Mouse (Mus musculus) midbrain, embryonic 14.5 days (tissue): ENCODE results near the gene Mrps31. TPM values are rescaled to one million over a fixed set of nuclear protein-coding genes. Genes with fewer than 3 reads are reported as not detected.
A peak's percentile ranks its signal among the peaks of the same experiment; 100 is the strongest.

ENCODE experiments used
- ATAC-seq: fragments of 200-750 bp; cut with Nextera tagmentation; 2 replicates; pipeline ENCODE4 v1.8.0; 2017; ENCODE audit warnings: moderate number of reproducible peaks, moderate library complexity; ENCODE audit not compliant: low FRiP score, low TSS enrichment
- DNase-seq: peaks from one replicate; pipeline ENCODE4 v3.0.0-alpha.2; 2015
- H3K27ac ChIP-seq: fragments of 300-500 bp; sonication (generic); replicated peaks from 2 replicates; pipeline ENCODE4 v1.5.1; 2014; ENCODE audit warnings: mild to moderate bottlenecking, low read depth, low read length, moderate library complexity
- H3K27me3 ChIP-seq: fragments of 300-500 bp; sonication (generic); 2 replicates; pipeline ENCODE4 v1.6.1; 2014; ENCODE audit warnings: low read length, control low read depth, mixed read lengths; ENCODE audit not compliant: control insufficient read depth, insufficient read depth
- H3K36me3 ChIP-seq: fragments of 300-500 bp; sonication (generic); 2 replicates; pipeline ENCODE4 v1.6.1; 2014; ENCODE audit warnings: low read length, control low read depth; ENCODE audit not compliant: control insufficient read depth, insufficient read depth
- H3K4me1 ChIP-seq: fragments of 300-500 bp; sonication (generic); 2 replicates; pipeline ENCODE4 v1.6.1; 2014; ENCODE audit warnings: mild to moderate bottlenecking, antibody characterized with exemption, low read length, control low read depth; ENCODE audit not compliant: control insufficient read depth, insufficient read depth
- H3K4me2 ChIP-seq: fragments of 300-500 bp; sonication (generic); 2 replicates; pipeline ENCODE4 v1.6.1; 2014; ENCODE audit warnings: mild to moderate bottlenecking, low read length, moderate library complexity
- H3K4me3 ChIP-seq: fragments of 300-500 bp; sonication (generic); replicated peaks from 2 replicates; pipeline ENCODE4 v1.5.1; 2014; ENCODE audit warnings: low read depth, low read length
- H3K9ac ChIP-seq: fragments of 300-500 bp; sonication (generic); replicated peaks from 2 replicates; pipeline ENCODE4 v1.6.1; 2014; ENCODE audit warnings: mild to moderate bottlenecking, low read length, moderate library complexity
- H3K9me3 ChIP-seq: fragments of 300-500 bp; sonication (generic); 2 replicates; pipeline ENCODE4 v1.6.1; 2016; ENCODE audit warnings: low read length, control low read depth, mixed read lengths; ENCODE audit not compliant: control insufficient read depth
- WGBS: fragments of 180-500 bp; shearing (Covaris S2); extraction: QIAGEN DNeasy Blood & Tissue Kit; methylation state at CpG from one replicate; pipeline ENCODE4 v1.1.7; 2014; 5-methylcytosine and 5-hydroxymethylcytosine counted together
- polyA plus RNA-seq: library from polyadenylated mRNA; unstranded; fragments of >200 nt; fragmentation: Nextera tagmentation; extraction: Ambion mirVana; gene quantifications from 2 replicates; pipeline ENCODE4 v1.2.1, GENCODE M21; 2014

The Mrps31 gene
- polyA plus RNA-seq, 1 experiment from 2014 or later, result 35.1 TPM

DNA sequence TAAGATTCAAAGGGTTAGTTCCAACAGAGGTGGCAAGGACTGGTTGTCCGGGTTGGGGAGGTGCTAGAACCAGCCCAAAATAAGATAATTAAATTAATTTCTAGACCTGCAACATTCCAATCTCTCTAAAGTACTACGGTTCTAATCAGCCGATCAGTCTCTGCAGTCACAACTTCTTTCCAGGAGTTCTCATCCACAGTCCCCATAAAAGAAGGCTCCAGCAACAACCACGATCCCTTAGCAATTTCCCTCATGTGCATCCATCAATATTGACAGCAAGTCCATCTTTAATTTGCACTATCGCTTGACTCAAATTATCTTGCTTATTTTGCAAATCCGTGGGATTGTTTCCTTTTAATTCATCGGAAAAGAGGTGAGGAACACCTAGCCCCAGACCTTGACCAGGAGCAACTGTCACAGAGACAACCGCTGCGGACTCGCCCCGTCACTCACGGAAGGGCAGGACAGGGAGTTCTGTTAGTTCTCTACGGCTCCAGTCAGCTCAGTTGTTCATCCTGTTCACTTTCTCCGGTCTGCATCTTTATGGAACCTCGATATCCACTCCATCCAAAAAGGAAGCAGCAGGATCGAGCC, 376 bp upstream of the Mrps31 start:
- DNase-seq (no peak), ATAC-seq (no peak; the same call in 1 of the 2 replicates)
- Histone ChIP-seq H3K9ac (peak overlapping the region; percentile 89), H3K4me2 (peak overlapping the region; percentile 88), H3K36me3 (peaks cover 8% of the 10 kb centered on the region), H3K9me3 (no peaks in the 10 kb centered on the region), H3K27me3 (no peaks in the 10 kb centered on the region), H3K4me1 (peaks cover 7% of the 10 kb centered on the region), H3K27ac (peak overlapping the region; percentile 81), H3K4me3 (peak overlapping the region; percentile 80)
- WGBS, result 17% methylated on average over 16 of the region's 16 CpGs

DNA sequence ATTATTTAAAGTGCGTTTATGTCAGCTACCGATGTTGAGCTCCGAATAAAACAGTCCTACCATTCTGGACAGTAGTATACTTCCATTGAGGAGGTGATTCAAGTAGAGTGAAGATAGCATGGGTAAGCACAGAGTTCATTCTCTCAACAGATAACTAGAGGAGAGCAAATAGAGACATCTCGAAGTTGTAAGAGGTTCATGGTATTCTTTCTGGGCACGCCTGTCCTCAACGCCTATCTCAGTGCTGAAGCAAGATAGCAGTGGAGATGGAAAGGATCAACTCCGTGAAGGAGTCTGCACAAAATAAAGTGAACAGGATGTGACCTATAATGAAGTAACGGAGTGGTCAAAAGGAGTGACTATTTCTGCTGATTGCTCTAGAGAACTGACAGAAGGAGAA, 810 bp downstream of the Mrps31 start:
- Histone ChIP-seq H3K4me3 (peak overlapping the region; percentile 80), H3K9me3 (no peaks in the 10 kb centered on the region), H3K27ac (no peak overlapping the region), H3K4me1 (peaks cover 7% of the 10 kb centered on the region), H3K36me3 (peaks cover 20% of the 10 kb centered on the region), H3K27me3 (no peaks in the 10 kb centered on the region), H3K9ac (peak overlapping the region; percentile 89), H3K4me2 (peak overlapping the region; percentile 88)
- DNase-seq (no peak), ATAC-seq (no peak)
- WGBS, result 25% methylated on average over 8 of the region's 8 CpGs

Other genes with a start within 250 kb of the Mrps31 start
- 6.1 and 9.2 TPM in 2 replicates for gene Nek3, start 244.9 kb upstream of the Mrps31 start, polyA plus RNA-seq
- gene Ckap2, start 225.5 kb upstream of the Mrps31 start, polyA plus RNA-seq, result 8.3 and 15.5 TPM in 2 replicates
- 36.1 and 39.9 TPM in 2 replicates for gene Vps36, start 218.6 kb upstream of the Mrps31 start, polyA plus RNA-seq
- 3.8 and 7.9 TPM in 2 replicates for gene Thsd1, start 184.0 kb upstream of the Mrps31 start, polyA plus RNA-seq
- gene Tpte, start 127.9 kb upstream of the Mrps31 start, polyA plus RNA-seq, result not detected in 2 replicates
- gene Slc25a15, start 12.8 kb upstream of the Mrps31 start, polyA plus RNA-seq, result 6.2 and 9.0 TPM in 2 replicates